Comparison of ENCODE assay signal across 13 mouse cellular contexts in genomic region chr8:119245641-119246040, GRCm38 (mm10).
"Had no signal": no experiment of that assay in that cellular context is flagged by ENCODE, and none has a peak within 500 bp of the region (broad histone marks: within the 10 kb centered on the region; RNA-seq: fewer than 3 reads in every experiment).

No protein-coding gene starts in this region.

- DNase-seq: kidney, postnatal 25 days; layer of hippocampus, postnatal 36 days; left cerebral cortex, postnatal 4 days; liver; lung, adult 2 months; lung, postnatal 14 days; lung, postnatal 4 days; right cerebral cortex, adult 18-20 months; right cerebral cortex, postnatal 14 days; right cerebral cortex, postnatal 4 days; thymus, adult 2 months; thymus, postnatal 14 days; thymus, postnatal 4 days had no signal
